Mouse (Mus musculus) brain, adult 2 months (tissue): ENCODE results near the gene Bsn.

Experiments
- DNase-seq: peaks from one replicate; pipeline ENCODE4 v3.0.0; 2011; ENCODE audit warnings: low read depth, low spot score

The Bsn gene

DNA sequence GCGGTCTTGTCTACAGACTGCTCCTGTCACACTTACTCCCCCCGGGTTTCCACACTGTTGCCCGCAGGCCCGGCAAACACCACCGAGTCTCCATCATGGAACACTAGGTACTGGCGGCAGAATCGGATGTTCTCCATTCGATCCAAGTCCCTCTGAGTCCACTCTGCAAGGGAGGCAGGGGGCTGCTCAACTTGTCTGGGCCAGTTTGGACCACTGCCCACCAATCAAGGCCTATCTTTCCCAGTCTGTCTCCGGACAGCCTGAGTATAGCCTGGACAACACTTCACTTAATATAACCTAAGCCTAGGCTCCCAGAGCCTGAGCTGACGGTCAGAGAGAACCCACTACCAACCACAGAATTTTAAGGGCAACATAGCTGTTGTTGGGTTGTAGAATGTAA, 96.6 kb downstream of the Bsn start:
- DNase-seq, result no peak

DNA sequence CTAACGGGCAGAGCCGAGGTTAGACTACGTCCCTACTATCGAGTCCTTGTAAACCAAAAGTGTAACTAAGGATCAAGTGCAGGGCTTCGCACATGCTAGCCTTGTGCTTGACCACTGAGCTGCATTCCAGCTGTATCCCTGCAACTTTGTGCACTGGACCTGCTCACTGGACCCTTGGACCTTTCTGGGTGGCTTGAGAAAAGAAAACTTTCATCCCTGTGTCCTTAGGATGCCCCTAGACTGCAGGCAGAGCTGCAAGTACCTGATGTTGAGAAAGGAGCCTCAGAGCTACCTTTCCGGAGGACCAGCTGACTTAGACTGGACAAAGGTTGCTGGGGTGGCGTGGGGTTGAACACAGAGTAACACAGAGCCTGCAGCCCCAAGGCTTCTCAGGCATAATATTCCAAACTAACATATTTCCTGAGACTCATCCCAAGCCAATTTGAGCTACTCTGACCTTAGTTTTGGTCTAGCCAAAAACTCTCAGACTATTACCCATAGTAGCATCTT, 99.5 kb downstream of the Bsn start:
- DNase-seq, result no peak

DNA sequence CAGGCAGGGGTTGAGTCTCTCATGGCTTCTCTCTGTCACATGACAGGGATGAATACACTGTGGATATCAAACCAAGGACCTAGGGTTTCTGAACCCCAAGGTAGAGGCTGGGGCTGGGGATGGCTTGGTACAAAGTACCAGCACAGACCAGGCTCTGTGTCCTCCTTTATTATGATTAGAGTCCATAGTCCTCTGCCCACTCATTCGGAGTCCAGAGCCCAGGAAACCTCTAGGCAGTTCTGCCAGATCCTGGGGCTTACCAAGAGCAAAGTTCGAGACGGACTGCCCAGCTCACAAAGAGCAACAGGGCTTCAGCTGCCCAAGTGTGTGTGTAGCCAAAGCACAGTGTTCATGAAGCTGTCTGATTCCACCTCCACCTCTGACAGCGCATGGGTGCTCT, 104.9 kb downstream of the Bsn start:
- DNase-seq, result no peak

DNA sequence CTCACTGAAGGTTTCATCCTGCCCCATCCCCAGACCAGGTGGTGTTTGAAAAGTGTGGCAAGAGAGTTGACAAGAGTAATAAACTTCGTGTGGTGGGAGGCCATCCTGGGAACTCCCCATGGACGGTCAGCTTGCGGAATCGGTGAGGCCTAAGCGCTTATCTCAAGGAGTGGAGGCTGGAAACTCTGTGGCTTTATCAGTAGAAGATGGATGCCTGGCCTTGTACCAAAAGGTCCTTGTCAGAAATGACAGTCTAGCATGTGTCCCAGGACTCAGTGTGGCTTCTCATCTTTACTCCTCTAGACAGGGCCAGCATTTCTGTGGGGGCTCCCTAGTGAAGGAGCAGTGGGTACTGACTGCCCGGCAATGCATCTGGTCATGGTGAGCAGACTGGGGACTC, 106.6 kb downstream of the Bsn start:
- DNase-seq, result no peak

DNA sequence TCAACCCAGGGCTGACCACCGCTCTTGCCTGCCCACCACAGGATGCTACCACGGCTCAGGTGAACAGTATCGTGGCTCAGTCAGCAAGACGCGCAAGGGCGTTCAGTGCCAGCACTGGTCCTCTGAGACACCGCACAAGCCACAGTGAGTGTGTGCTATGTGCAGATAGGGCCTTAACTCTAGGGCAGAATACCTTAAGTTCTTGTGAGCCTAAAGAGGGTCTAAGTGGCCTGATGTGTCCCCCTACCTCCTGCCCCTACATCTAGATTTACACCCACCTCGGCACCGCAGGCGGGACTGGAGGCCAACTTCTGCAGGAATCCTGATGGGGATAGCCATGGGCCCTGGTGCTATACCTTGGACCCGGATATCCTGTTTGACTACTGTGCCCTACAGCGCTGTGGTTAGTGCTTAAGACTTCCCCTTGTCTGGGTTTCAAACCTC, 107.2 kb downstream of the Bsn start, which contains the start of gene Rnf123:
Rnf123 (minus strand) TSS at position 359 of the 444 bp plus-strand sequence.
- DNase-seq, result no peak

DNA sequence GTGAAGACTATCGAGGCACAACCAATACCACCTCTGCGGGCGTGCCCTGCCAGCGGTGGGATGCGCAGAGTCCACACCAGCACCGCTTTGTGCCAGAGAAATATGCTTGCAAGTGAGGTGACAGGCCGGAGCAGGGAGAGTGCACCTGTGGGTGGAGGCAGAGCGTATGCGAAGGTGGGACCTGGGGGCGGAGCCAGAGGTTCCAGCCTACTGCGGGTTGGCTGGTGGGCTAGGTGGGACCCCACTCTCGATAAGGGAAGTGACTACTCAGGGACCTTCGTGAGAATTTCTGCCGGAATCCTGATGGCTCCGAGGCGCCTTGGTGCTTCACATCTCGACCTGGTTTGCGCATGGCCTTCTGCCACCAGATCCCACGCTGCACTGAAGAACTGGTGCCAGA, 107.6 kb downstream of the Bsn start:
- DNase-seq, result no peak

DNA sequence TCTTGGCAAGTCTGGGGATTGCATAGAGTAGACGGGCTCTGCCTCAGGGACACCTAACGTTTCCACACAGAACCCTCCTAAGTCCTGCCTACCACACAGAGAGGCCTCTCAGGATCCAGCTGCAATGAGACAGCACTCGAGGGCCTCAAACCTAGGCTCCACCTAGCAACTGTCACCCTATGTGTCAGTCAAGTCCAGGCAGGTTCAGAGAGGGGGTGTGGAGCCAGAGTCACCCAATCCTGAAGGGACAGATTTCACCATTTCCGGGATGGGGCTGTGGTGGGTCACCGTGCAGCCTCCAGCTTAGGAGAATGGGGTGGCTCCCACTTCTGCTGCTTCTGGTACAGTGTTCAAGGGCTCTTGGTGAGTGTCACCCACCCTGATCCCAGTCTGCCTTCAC, 110.0 kb downstream of the Bsn start, which contains the start of gene Mst1:
Mst1 (plus strand) TSS at position 269 of the 400 bp plus-strand sequence.
- DNase-seq, result no peak

DNA sequence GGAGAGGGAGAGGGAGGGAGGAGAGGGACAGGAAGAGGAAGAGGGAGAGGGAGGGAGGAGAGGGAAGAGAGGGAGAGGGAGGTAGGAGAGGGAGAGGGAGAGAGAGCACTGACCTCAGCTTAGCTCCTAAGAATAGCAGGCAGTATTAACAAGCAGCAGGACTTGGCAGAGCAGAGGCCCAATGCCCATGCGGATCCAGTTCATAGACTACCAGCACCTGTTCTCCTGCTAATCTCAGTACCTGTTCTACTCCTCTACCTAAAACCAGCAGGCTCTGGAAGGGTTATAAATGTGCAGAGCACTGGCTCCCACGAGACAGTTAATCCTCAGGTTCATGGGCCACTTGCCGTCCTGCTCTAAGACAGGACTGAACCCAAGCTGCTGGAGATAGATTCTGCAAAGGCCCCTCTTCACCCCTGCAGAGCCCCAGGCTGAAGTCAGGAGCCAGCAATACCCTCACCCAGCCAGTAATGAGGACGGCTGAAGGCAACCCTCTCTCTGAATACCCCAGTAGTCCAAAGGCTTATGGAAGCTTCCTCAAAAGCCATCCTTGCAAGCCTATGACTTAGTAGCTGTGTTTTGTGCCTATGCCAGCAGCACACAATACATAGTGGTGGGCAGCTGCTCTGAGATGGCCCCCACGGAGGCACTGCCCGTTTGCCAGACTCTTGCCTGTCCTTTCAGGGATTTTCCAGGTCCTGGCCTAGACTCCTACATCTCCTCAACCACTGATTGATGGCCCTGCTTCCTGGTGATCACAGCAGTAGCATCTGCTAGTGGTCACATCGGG, 116.8 kb downstream of the Bsn start:
- peak; percentile 98 for DNase-seq

DNA sequence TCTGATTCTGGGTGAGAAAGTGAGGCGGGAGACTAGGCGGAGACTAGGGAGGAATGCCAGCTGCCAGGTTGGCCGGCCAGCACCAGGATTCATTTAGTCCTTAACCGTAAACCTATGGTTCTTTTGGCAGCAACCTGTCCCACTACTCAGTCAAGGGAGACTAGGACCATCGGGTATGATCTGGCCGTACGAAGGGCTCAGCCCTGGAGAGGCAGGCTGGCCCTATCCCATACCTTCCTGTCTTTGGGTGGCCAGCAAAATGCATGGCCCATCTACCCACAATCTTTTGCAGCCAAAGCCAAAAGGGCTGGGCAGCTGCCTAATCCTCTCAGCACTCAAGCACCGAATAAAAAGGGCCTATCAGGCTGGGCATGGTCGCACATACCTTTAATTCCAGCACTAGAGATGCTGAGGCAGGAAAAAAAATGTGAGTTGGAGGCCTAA, 117.7 kb downstream of the Bsn start:
- DNase-seq, result peak; percentile 83

DNA sequence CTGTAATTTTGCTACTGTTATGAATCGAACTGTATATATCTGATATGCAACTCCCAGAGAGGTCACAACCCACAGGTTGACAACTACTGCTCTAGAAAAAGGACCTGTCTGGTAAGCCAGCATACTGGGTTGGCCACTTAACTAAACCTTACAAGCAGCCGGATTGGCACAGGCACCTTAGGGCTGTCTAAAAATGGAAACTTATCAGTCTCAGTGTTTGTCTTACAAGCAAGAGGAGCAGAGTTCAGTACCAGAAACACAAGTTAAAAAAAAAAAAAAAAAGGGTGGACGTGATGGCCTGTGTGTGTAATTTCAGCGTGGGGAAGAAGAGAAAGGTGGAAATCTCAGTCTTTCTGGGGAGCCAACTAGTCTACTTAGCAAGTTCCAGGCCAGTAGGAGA, 118.4 kb downstream of the Bsn start:
- DNase-seq, result no peak

DNA sequence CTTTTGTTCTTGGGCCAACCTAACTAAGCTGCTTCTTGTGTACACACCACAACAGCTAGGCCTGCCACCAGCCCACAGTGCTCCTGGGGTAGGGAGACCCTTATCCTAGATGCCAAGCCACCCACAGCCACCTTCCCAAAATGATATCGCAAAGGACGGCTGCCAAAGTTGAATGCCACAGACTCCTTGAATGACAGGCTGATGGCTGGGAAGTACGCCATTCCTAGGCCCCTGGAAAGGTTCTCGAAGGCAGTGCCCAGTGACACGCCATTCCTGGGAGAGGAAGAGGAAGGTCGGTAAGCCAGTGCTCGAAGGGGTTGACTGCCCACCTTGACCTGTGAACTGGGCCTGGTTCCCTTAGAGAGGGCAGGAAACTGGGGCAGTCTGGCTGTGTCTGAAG, 120.7 kb downstream of the Bsn start:
- no peak for DNase-seq

DNA sequence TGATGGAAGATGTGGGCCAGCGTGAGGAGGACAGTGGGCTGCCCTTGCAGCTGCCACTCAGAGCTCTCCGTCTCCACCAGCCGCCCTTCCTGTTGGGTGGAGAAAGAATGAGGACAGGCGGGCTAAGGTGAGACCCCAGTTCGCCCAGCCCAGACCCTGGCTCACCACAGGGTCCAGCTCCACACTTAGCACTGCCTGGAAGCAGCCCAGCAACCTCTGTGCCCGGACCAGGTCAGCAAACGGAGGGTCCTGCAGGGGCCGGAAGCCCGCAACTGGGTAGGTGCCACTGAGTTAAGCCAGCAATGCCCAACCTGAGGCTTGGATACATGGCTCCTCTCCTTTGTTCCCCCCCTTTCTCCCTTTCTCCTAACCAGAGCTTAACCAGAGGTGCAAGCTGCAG, 121.2 kb downstream of the Bsn start:
- DNase-seq, result no peak

DNA sequence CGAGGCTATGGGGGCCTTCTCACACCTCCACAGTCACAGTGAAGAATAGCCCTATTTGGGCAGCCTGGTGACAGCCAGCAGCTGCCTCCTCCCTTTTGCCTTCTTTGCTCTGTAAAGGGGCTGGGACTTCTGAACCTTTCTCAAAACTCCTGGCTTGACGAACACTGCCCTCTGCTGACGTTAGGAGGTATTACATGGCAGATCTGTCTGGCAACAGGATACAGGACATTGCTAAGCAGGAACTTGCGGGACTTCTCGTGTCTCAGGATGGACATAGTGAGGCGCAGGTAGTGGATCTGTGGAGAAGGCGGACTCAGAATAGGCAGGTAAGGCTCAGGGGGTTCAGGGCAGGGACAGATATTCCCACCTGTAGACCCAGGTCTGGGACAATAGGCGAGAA, 122.3 kb downstream of the Bsn start:
- DNase-seq, result peak; percentile 96

DNA sequence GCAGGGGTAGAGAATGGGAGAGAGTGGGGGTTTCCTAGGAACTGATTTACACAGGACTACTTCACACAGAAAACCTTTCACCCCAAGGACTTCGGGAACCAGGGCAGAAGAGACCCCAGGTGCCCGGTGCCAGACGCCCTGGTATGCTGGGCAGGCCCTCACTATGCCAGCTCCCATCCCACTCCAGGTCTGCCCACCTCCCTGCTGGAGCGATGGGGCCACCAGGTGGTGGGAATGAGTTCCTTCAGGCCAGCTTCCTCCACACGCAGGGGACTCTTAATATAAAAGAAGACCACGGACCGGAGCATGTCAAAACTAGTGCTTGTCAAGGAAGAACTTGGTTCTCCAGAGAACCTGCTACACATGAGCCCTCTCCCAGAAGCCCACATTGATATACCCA, 123.0 kb downstream of the Bsn start:
- no peak for DNase-seq

DNA sequence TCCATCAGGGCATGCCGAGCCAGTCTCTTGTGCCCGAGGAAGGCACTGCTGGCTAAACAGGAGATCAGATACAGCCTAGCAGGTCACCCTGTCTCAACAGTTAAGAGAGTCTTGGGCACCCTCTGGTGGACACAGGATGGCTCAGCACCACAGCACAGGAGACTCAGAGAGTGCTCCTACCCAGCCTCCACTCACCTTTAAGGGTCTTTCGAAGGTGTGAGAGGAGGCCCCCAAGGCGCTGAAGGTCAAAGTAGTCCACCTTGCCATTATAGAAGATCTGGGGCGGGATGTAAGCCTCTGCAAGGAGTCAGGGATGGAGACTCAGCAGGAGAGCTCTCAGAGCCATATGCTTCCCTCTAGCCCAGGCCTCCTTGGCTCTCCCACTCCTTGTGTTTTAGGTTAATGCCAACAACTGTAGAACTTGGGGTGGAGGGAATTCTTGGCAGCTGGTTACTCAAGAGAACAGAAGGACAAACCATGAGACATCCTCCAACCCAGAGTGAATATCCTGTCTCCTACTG, 124.6 kb downstream of the Bsn start:
- peak; percentile 92 for DNase-seq

DNA sequence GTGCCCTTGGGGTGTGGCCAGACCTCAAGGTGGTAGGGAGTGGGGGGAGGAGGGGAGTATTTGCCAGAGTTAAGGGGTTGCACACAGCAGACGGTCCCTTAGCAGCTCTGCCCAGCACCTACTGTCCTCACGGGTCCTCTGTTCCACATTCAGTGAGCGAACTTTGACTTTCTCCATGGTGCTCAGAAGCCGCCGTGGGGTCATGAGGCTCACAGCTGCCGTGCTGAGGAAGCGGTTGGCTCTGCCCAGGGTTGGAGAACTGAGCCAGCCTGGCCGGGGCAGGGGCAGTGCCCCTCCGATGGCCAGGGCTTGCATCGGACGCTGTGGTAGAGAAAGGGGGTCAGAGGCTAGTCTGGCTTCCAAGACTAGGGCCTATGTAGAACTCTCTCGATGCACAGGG, 126.8 kb downstream of the Bsn start:
- DNase-seq, result no peak

DNA sequence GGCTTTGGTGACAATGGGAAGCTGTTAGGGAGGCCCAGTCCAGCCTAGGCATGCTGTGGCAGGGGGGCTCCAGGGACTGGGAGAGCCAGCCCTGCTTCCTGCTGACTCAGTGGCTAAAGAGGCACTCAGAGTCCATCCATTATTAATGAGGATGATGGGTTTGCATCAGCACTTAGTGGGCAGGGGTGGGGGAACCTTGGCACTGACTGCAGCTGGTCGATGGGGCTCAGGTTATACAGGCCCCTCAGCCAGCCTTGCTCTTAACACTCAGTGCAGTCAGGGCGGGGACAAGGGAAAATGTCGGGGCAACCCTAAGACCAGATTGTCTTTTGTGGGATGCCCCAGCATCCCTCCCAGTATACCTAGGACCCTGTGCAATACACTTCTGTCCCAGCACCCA, 128.0 kb downstream of the Bsn start:
- no peak for DNase-seq

DNA sequence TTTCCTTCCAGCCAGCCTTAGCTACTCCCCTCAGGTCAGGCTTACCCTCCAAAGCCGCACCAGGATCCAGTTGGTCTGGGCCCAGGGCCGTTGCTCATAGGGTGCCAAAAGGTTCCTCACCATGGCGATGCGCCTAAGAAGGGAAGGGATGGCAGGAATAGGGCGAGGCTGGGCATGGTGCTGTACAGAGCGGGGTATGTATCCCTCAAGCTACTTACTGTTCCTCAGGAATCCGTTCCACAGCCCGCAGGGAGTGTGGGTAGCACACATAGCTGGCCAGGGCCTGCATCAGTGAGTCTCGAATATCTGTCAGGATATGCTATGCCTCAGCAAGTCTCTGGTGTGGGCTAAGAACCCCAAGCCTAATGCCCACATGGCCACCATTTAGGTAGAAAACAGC, 131.9 kb downstream of the Bsn start:
- no peak for DNase-seq

DNA sequence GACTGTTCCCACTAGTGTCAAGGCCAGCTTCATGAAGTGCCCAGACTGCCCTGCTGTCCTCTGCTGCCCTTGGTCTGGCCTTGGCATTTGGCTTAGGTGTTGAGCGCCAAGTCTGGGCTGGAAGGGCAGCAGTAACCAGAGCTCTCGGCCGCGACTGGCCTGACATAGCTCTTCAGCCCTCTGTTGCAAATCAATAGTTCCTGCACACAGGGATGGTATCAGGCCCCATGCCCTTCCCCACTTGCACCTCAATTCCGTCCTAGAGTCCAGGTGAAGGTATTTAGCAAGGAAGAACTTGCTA, 133.0 kb downstream of the Bsn start:
- no peak for DNase-seq

DNA sequence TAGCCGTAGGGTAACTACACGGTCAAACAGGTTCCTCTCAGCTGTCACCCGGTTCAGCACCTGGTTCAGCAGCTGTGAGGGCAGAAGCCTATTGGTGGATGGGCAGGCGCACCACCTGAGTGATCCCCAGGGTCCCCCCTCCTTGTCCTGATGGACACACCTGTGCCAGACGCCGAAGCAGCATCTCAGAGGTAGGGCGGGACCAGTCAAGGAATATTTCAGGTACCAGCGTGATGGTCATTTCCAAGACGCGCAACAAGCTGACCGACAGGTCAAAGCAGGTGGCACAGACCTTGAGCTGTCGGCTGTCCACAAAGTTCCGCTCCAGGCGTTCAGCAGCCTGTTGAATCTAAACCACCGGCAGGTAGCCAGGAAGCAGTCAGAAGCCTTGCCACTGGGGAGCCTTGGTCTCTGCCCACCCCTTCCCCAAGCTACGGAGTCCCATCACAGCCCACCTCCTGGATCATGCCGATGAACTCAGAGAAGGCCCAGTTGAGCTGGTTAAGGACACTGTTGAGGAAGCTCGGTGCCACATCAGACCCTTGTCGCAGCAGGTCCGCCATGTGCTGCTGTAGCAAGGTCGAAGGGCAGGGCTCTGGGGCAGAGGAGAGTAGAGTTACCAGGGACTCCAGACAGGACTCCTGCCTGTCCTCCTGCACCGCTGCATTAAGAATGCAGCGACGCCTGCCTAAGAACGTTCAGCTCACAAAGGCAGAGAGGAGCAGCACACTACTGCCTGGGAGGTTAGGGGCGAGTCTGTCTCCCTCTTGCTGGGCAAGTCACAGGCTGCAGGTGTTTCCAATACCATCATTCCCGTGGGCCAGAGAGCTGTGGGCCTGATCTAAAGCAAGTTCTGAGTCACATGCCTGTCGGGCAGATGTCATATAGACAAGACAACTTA, 133.6 kb downstream of the Bsn start:
- DNase-seq, result no peak

DNA sequence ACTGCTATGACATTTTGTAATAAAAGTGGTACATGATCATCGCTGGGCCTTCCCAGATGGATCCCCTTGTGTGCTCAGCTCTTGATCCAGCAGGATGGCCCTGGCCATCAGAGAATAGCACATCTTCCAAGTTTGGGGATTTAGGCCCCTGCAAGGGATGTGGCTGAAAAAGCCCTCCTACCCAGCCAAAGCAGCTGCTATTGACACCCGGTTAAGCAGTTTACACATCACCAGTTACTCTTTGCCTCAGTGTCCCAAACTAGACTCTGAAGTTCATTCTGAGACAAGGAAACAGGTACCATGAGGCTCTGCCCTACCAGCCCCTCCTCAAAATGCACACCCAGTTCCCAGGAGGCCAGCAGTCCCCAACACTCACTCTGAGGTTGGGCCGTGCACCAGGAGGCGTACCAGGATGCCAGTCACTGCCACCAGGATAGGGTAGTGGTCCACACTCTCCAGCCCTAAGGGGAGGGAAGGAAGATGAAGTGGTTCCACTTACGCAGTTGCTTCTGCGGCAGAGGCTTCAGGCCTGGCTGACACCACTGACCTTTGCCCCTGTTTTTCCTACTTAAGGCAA, 134.4 kb downstream of the Bsn start:
- DNase-seq, result no peak

DNA sequence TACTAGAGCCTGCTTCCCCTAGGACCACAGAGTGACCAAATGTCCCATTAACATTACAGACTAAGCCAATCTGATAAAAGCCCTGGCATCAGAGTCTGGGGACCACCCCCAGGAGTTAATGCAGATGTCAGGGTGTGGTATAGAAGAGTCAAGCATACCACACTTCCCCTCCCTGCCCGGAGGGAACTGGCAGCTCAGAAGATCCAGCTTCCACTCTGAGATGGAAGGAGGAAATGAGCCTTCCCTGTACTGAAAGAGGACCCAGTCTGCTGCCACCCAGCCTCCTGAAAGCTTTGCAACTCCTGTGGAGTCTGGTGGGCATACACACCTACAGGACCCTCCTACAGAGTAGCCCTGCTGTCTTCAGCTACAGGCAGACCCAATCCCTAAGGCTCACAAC, 135.1 kb downstream of the Bsn start:
- no peak for DNase-seq
